Comparison of ENCODE assay signal across 23 mouse cellular contexts in the genomic region with DNA sequence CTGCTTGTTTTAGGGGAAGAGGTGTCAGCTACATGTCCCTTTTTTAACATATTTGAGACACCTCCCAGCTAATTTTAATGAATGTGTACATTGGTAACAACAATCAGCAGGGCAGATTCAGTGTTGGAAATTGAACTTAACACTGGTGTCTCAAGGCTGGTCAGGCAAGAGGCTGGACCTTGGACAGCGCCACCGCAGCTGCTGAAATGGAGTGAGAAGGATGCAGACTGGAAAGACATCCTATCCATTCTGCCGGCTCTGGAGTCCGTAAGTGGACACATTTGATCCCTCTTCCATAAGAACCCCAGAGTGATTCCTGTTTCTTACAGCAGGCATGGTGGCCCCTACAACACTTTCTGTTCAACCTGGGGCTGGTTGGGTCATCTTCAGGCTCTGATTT. TPM values are rescaled to one million over a fixed set of nuclear protein-coding genes. Genes with fewer than 3 reads are reported as not detected.
A peak's percentile ranks its signal among the peaks of the same experiment; 100 is the strongest.
DNase-seq lines count a peak whose midpoint lies in the region; ATAC-seq and TF ChIP-seq lines count a peak whose summit lies in the region.
"Had no signal": no experiment of that assay in that cellular context is flagged by ENCODE, and none has a peak within 500 bp of the region (broad histone marks: within the 10 kb centered on the region; RNA-seq: fewer than 3 reads in every experiment).

No protein-coding gene starts in this region.

- no peaks in the 10 kb centered on the region for H3K9me3 ChIP-seq in lung, embryonic 14.5 days (ENCODE audit: low read depth, low read length)
- H3K9me3 ChIP-seq in limb, embryonic 14.5 days (ENCODE audit: control insufficient read depth, low read length): no peaks in the 10 kb centered on the region
- H3K9me3 ChIP-seq: embryonic facial prominence, embryonic 15.5 days; forebrain, embryonic 10.5 days; liver, embryonic 13.5 days; neural tube, embryonic 13.5 days had no signal

- no peak overlapping the region for H3K27ac ChIP-seq in lung, embryonic 14.5 days (ENCODE audit: low read depth)
- no peak overlapping the region for H3K27ac ChIP-seq in limb, embryonic 14.5 days (replicated peaks; ENCODE audit: low read depth, low read length)
- H3K27ac ChIP-seq: embryonic facial prominence, embryonic 15.5 days; forebrain, embryonic 10.5 days; layer of hippocampus, adult 2 months; liver, embryonic 13.5 days; neural tube, embryonic 13.5 days had no signal

- no peak for ATAC-seq in lung, embryonic 14.5 days (ENCODE audit: insufficient read depth)
- ATAC-seq in limb, embryonic 14.5 days (ENCODE audit: low FRiP score, low read depth): no peak
- ATAC-seq: hindbrain, embryonic 16.5 days; lung, postnatal 0 days had no signal

- TF ChIP-seq POLR2A in limb, embryonic 14.5 days (IDR thresholded peaks at IDR 0.05; ENCODE audit: borderline replicate concordance, extremely low read depth, insufficient read depth, insufficient read length): no peak

- H3K4me2 ChIP-seq in lung, embryonic 14.5 days: no peak overlapping the region
- no peak overlapping the region for H3K4me2 ChIP-seq in limb, embryonic 14.5 days (replicated peaks; ENCODE audit: low read depth, low read length, severe bottlenecking)
- H3K4me2 ChIP-seq: embryonic facial prominence, embryonic 15.5 days; liver, embryonic 13.5 days; neural tube, embryonic 13.5 days had no signal

- no peaks in the 10 kb centered on the region for H3K4me1 ChIP-seq in lung, embryonic 14.5 days (ENCODE audit: insufficient read depth)
- 0 out of 2 replicates have a peak, but pooled peaks cover 3% of the 10 kb centered on the region for H3K4me1 ChIP-seq in limb, embryonic 14.5 days (ENCODE audit: control insufficient read depth, insufficient read depth, low read length)
- H3K4me1 ChIP-seq: embryonic facial prominence, embryonic 15.5 days; liver, embryonic 13.5 days had no signal

- 29% methylated on average over 4 of the region's 4 CpGs for WGBS in lung, embryonic 14.5 days
- WGBS in limb, embryonic 14.5 days: 29% methylated on average over 4 of the region's 4 CpGs

- peak; percentile 50 for DNase-seq in heart, adult 11 months
- no peak for DNase-seq in heart, postnatal 36 days
- DNase-seq in lung, embryonic 14.5 days: peak; percentile 71
- no peak for DNase-seq in lung, adult 18-20 months
- peak; percentile 49 for DNase-seq in embryo, embryonic 11 days
- DNase-seq in limb, embryonic 14.5 days (ENCODE audit: low spot score): peak; percentile 60
- no peak for DNase-seq in left cerebral cortex, adult 11 months (ENCODE audit: low spot score)
- no peak for DNase-seq in frontal cortex, adult 2 months (ENCODE audit: extremely low spot score in 1 of 2, low spot score in 1 of 2)
- DNase-seq: B cell, adult 2 months; cerebellum, adult 11 months; cerebellum, postnatal 25 days; gastrocnemius, postnatal 14 days; kidney, adult 2 months; left cerebral cortex, postnatal 4 days; liver, embryonic 13.5 days; thymus, adult 18-20 months had no signal

- TF ChIP-seq CTCF in lung, embryonic 14.5 days (IDR thresholded peaks at IDR 0.05; ENCODE audit: low read depth): no peak

- no peaks in the 10 kb centered on the region for H3K27me3 ChIP-seq in lung, embryonic 14.5 days (ENCODE audit: insufficient read depth, low read length)
- peaks cover 2% of the 10 kb centered on the region for H3K27me3 ChIP-seq in limb, embryonic 14.5 days (ENCODE audit: control insufficient read depth, insufficient read depth, low read length)
- H3K27me3 ChIP-seq: liver, embryonic 13.5 days had no signal

- H3K9ac ChIP-seq in lung, embryonic 14.5 days: no peak overlapping the region
- no peak overlapping the region for H3K9ac ChIP-seq in limb, embryonic 14.5 days (ENCODE audit: low read depth, low read length, severe bottlenecking)
- H3K9ac ChIP-seq: embryonic facial prominence, embryonic 15.5 days; liver, embryonic 13.5 days; neural tube, embryonic 13.5 days had no signal

- no peak overlapping the region for H3K4me3 ChIP-seq in lung, embryonic 14.5 days (ENCODE audit: low read depth, low read length)
- H3K4me3 ChIP-seq in limb, embryonic 14.5 days (replicated peaks; ENCODE audit: low read length): no peak overlapping the region
- H3K4me3 ChIP-seq: embryonic facial prominence, embryonic 15.5 days; forebrain, embryonic 10.5 days; layer of hippocampus, adult 2 months; liver, embryonic 13.5 days; neural tube, embryonic 13.5 days had no signal

- intact Hi-C loops in heart, postnatal 36 days (cut with DNase I): no loop called here

- no peaks in the 10 kb centered on the region for H3K36me3 ChIP-seq in lung, embryonic 14.5 days (ENCODE audit: insufficient read depth)
- no peaks in the 10 kb centered on the region for H3K36me3 ChIP-seq in limb, embryonic 14.5 days (ENCODE audit: control insufficient read depth, insufficient read depth, low read length)
- H3K36me3 ChIP-seq: embryonic facial prominence, embryonic 15.5 days; forebrain, embryonic 10.5 days; liver, embryonic 13.5 days; neural tube, embryonic 13.5 days had no signal

RNA-seq across cellular contexts. Expression of a gene that starts 14.3 kb away (rescaled TPM):
- total RNA-seq in heart, postnatal 36 days (2021): under 1 TPM in 1 of 2 experiments, not detected in 1; 0.22 TPM
- polyA plus RNA-seq in lung, embryonic 14.5 days (2014; fragmentation: Nextera tagmentation; extraction: Ambion mirVana): 0.08 and 0.14 TPM in 2 replicates
- polyA plus RNA-seq in limb, embryonic 14.5 days (2012; rRNA removed): 5.7 and 8.0 TPM in 2 replicates
- 5.7 and 6.7 TPM in 2 replicates for polyA plus RNA-seq in limb, embryonic 14.5 days (2014; fragmentation: Nextera tagmentation; extraction: Ambion mirVana)
- 26.4 and 26.9 TPM in 2 replicates for polyA plus RNA-seq in frontal cortex, adult 2 months (2012; rRNA removed)
- total RNA-seq: gastrocnemius, postnatal 14 days; megakaryocyte-erythroid progenitor cell, adult 5-6 weeks had no signal
- polyA plus RNA-seq: lung, postnatal 0 days had no signal

Comparison
In these comparisons a context has a peak if more than half of its experiments do, and no peak if none do; other contexts are left out.
1. DNase-seq: peak in heart, adult 11 months (single experiment), lung, embryonic 14.5 days (single experiment), embryo, embryonic 11 days (single experiment) and limb, embryonic 14.5 days (single experiment); none in heart, postnatal 36 days (0 of 2), lung, adult 18-20 months (0 of 2), left cerebral cortex, adult 11 months (single experiment) and frontal cortex, adult 2 months (0 of 2).